Mouse (Mus musculus) heart, adult 18-20 months (tissue): ENCODE results near the gene Hyal3. TPM values are rescaled to one million over a fixed set of nuclear protein-coding genes. Genes with fewer than 3 reads are reported as not detected.

Experiments used
- DNase-seq, 2 experiments: peaks; one replicate each; pipeline ENCODE4 v3.0.0; 2021 to 2022; ENCODE audit warnings: mixed read lengths in 1 of 2
- total RNA-seq, 2 experiments: library from RNA; stranded (reverse); gene quantifications; 2 replicates each; pipeline ENCODE4 v1.2.3; 2021

Hyal3 gene
- total RNA-seq, 2 experiments from 2014 or later, result 0.28 to 0.37 TPM

DNA sequence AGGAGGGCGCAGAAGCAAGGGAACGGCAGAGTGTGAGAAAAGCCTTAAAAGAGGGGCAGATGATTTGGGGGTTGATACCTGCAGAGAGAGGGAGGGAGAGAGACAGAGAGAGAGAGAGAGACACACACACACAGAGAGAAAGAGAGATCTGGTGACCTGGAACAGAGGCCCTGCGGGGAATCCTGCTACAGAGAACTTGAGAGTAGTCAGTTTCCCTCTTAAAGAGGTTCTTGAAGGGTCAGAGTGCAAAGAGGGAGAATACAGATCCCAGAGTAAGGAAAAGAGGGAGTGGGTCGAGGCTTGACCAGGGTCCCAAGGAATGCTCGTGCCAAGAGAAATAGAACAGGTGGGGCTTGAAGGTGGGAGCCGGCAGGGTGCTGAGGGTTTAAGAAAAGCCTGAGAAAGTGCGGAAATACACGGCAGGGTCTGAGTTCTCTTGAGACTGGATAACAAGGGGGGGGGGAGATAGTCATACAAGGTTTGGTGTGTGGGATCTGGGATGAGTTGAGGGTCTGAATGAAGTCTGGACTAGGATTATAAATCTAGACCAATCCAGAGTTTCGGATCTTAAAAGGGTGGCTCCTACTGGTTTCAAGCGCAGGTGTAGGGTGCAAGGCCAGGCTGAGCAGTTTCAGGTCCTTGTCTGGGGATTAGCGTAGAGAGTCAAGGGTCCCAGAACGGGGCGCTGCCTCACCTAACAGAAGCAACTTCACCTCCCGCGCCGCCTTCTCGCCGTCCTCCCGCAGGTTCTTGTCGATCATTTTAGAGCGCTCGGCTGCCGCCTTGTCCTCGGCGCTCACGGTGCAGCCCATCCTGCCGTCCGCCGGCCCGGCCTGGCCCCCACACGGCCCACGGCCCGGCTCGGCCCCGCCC lies 54.0 kb downstream of the Hyal3 start:
- DNase-seq, result peak in 1 of 2 experiments; percentile 46

DNA sequence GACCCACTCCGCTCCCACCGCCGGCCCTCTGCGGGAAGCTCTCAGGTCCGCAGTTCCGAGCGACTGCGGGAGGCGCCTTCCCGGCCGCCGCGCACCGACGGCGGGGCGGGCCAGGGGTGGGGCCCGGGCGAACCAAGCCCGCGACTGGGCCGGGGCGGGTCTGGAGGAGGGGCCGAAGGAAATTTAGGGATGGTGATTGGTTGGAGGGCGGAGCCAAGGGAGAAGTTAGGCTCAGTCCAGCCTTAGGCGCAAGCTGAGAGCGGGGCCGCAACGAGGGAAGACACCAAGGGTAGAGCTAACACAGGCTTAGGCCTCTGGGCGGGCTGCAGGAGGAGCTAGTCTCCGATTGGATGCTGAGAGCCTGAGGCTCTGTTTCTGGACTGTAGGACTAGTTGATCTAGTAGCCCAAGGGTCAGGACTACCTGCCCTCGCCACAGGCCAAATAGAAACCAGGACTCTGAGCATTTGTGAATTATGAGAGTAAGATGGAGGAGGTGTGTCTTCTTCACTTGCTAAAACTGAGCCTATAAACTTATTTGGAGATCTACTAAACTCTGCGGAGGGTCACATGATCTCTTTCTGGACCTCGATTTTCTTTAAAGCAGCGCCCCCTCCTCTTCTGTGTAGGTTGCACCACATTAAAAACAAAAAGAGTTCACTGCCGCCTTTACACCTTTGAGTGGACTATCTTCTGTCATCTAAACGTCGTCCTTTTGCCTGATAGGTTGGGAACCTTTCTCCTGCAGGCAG lies 54.8 kb downstream of the Hyal3 start, which contains the start of gene Gnai2:
Gene Gnai2 (minus strand): TSS at position 89 of the 750 bp plus-strand sequence.
- peak; percentile 98 to 99 for DNase-seq

Other genes starting within 250 kb of the Hyal3 start
- gene Hemk1, start 242.5 kb upstream of the Hyal3 start, total RNA-seq, result 10 to 100 TPM; 20.4 to 22.7 TPM
- 1 to 10 TPM; 3.5 to 5.3 TPM for gene 6430571L13Rik, start 240.2 kb upstream of the Hyal3 start, total RNA-seq
- gene Cacna2d2, start 181.2 kb upstream of the Hyal3 start, total RNA-seq, result 10 to 100 TPM; 14.8 TPM
- gene Tmem115, start 46.9 kb upstream of the Hyal3 start, total RNA-seq, result 10 to 100 TPM; 22.2 to 22.3 TPM
- gene Cyb561d2, start 38.6 kb upstream of the Hyal3 start, total RNA-seq, result 1 to 10 TPM; 4.2 to 4.6 TPM
- gene Nprl2, start 38.6 kb upstream of the Hyal3 start, total RNA-seq, result 10 to 100 TPM; 20.4 to 21.0 TPM
- under 1 TPM in 1 of 2 experiments, not detected in 1; 0.62 TPM for gene Zmynd10, start 33.5 kb upstream of the Hyal3 start, total RNA-seq
- gene Rassf1, start 29.3 kb upstream of the Hyal3 start, total RNA-seq, result 10 to 100 TPM; 15.1 TPM
- gene Tusc2, start 17.6 kb upstream of the Hyal3 start, total RNA-seq, result 10 to 100 TPM; 38.3 to 40.9 TPM
- gene Hyal2, start 12.9 kb upstream of the Hyal3 start, total RNA-seq, result 10 to 100 TPM; 31.4 to 40.0 TPM
- 1 to 10 TPM; 3.4 to 5.1 TPM for gene Hyal1, start 3.9 kb upstream of the Hyal3 start, total RNA-seq
- gene Naa80, start 1.9 kb upstream of the Hyal3 start, total RNA-seq, result 10 to 100 TPM; 16.1 to 20.1 TPM
- gene Ifrd2, start 6.8 kb downstream of the Hyal3 start, total RNA-seq, result 10 to 100 TPM; 48.5 to 48.8 TPM
- gene Sema3b, start 28.4 kb downstream of the Hyal3 start, total RNA-seq, result 10 to 100 TPM; 20.4 to 22.9 TPM
- gene Gnai2, start 54.5 kb downstream of the Hyal3 start, total RNA-seq, result 100 to 1,000 TPM; 241 to 253 TPM
- gene Slc38a3, start 88.7 kb downstream of the Hyal3 start, total RNA-seq, result 10 to 100 TPM; 48.3 to 61.0 TPM
- not detected for gene Gnat1, start 98.9 kb downstream of the Hyal3 start, total RNA-seq
- gene Sema3f, start 129.7 kb downstream of the Hyal3 start, total RNA-seq, result 10 to 100 TPM; 14.7 to 16.5 TPM
- 10 to 100 TPM; 48.6 to 57.9 TPM for gene Rbm5, start 190.2 kb downstream of the Hyal3 start, total RNA-seq